Mouse (Mus musculus) MEL (cell line): ENCODE measurements around the gene Wwc1.

Experiments
- CTCF ChIP-seq, 3 experiments: IDR thresholded peaks in 2 of 3; conservative IDR thresholded peaks in 1 of 3; 2 replicates each; pipeline ENCODE4 v1.5.1; 2011 to 2012; ENCODE audit warnings: low read length in 3 of 3, low read depth in 2 of 3, mild to moderate bottlenecking in 2 of 3, improper control_type of control experiment in 1 of 3, inconsistent platforms in 1 of 3, mixed read lengths in 1 of 3, moderate library complexity in 1 of 3; ENCODE audit not compliant: control insufficient read depth in 1 of 3, insufficient read depth in 1 of 3, poor library complexity in 1 of 3, severe bottlenecking in 1 of 3
- NELFE ChIP-seq: IDR thresholded peaks from 2 replicates; pipeline ENCODE4 v1.6.1; 2011; ENCODE audit warnings: low read depth, low read length, improper control_type of control experiment
- POLR2A ChIP-seq, 2 experiments: IDR thresholded peaks; 2 replicates each; pipeline ENCODE4 v1.6.1; 2011 to 2012; ENCODE audit warnings: low read length in 2 of 2, mild to moderate bottlenecking in 2 of 2, control low read depth in 1 of 2, improper control_type of control experiment in 1 of 2, low read depth in 1 of 2, moderate library complexity in 1 of 2; ENCODE audit not compliant: control insufficient read depth in 1 of 2, insufficient read depth in 1 of 2, poor library complexity in 1 of 2

- TF ChIP-seq NELFE = no peak
- no peak for TF ChIP-seq POLR2A (IDR thresholded peaks at IDR 0.05; ENCODE audit: control insufficient read depth in 1 of 2, insufficient read depth in 1 of 2, low read depth in 1 of 2, low read length in 2 of 2, poor library complexity in 1 of 2)
- TF ChIP-seq CTCF (IDR thresholded peaks at IDR 0.05 in 2 of 3, conservative IDR thresholded peaks at IDR 0.05 in 1 of 3; ENCODE audit: control insufficient read depth in 1 of 3, insufficient read depth in 1 of 3, low read depth in 2 of 3, low read length in 3 of 3, poor library complexity in 1 of 3, severe bottlenecking in 1 of 3) = no peak
Observed at GRCm38 (mm10) chr11:35995310-35995709, 15.0 kb upstream of the Wwc1 start.
